Mouse (Mus musculus) hindbrain, embryonic 15.5 days (tissue): ENCODE data around the gene Hspbp1. TPM values are rescaled to one million over a fixed set of nuclear protein-coding genes. Genes with fewer than 3 reads are reported as not detected.

Experiments
- ATAC-seq: fragments of 200-750 bp; cut with Nextera tagmentation; 2 replicates; pipeline ENCODE4 v1.8.0; 2017; ENCODE audit warnings: low read depth, moderate number of reproducible peaks, moderate TSS enrichment; ENCODE audit not compliant: low FRiP score
- H3K27ac ChIP-seq: fragments of 300-500 bp; sonication (generic); replicated peaks from 2 replicates; pipeline ENCODE4 v1.5.1; 2015; ENCODE audit warnings: mild to moderate bottlenecking, inconsistent platforms
- H3K27me3 ChIP-seq: fragments of 300-500 bp; sonication (generic); 2 replicates; pipeline ENCODE4 v1.6.1; 2015; ENCODE audit warnings: control low read depth, inconsistent platforms
- H3K36me3 ChIP-seq: fragments of 300-500 bp; sonication (generic); 2 replicates; pipeline ENCODE4 v1.6.1; 2015; ENCODE audit warnings: control low read depth, inconsistent platforms
- H3K4me1 ChIP-seq: fragments of 300-500 bp; sonication (generic); replicated peaks from 2 replicates; pipeline ENCODE4 v1.6.1; 2015; ENCODE audit warnings: control low read depth, inconsistent platforms
- H3K4me2 ChIP-seq: fragments of 300-500 bp; sonication (generic); 2 replicates; pipeline ENCODE4 v1.6.1; 2015; ENCODE audit warnings: moderate library complexity, mild to moderate bottlenecking, inconsistent platforms
- H3K4me3 ChIP-seq: fragments of 300-500 bp; sonication (generic); 2 replicates; pipeline ENCODE4 v1.5.1; 2015; ENCODE audit warnings: mild to moderate bottlenecking, inconsistent platforms
- H3K9ac ChIP-seq: fragments of 300-500 bp; sonication (generic); 2 replicates; pipeline ENCODE4 v1.6.1; 2015; ENCODE audit warnings: inconsistent platforms
- H3K9me3 ChIP-seq: fragments of 300-500 bp; sonication (generic); 2 replicates; pipeline ENCODE4 v1.6.1; 2016; ENCODE audit warnings: control low read depth, inconsistent platforms
- WGBS: fragments of 180-500 bp; shearing (Covaris S2); methylation state at CpG from one replicate; pipeline ENCODE4 v1.1.7; 2015; 5-methylcytosine and 5-hydroxymethylcytosine counted together
- polyA plus RNA-seq: library from polyadenylated mRNA; unstranded; fragments of >200 nt; fragmentation: Nextera tagmentation; extraction: Ambion mirVana; gene quantifications from 2 replicates; pipeline ENCODE4 v1.2.1, GENCODE M21; 2015

The Hspbp1 gene
- polyA plus RNA-seq, 1 experiment from 2014 or later = 171 TPM

DNA sequence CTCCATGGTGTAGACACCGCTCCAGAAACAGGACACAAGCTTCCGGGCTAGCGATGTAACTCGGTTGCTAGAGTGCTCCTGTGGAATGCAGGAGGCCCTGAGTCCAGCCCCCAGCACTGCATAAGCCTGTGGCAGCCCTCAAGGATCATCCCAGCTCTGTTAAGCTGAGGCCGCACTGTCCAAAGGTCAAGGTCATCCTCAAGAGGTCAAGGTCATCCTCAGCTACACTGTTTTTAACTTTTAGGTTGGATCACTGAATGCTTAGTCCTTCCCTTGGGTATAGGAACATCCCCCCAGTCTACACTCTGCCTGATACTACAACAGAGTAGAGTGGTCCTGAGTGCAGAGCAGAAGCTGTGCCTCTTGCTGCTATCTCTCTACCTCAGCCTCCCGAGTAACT lies 8.1 kb upstream of the Hspbp1 start:
- no peaks in the 10 kb centered on the region for H3K9me3 ChIP-seq
- no peak overlapping the region for H3K4me3 ChIP-seq
- no peak for ATAC-seq
- peaks cover 16% of the 10 kb centered on the region for H3K4me1 ChIP-seq
- H3K27me3 ChIP-seq = no peaks in the 10 kb centered on the region
- H3K4me2 ChIP-seq = no peak overlapping the region
- peaks cover 45% of the 10 kb centered on the region for H3K36me3 ChIP-seq
- no peak overlapping the region for H3K9ac ChIP-seq
- 77% methylated on average over 6 of the region's 6 CpGs for WGBS
- no peak overlapping the region for H3K27ac ChIP-seq

DNA sequence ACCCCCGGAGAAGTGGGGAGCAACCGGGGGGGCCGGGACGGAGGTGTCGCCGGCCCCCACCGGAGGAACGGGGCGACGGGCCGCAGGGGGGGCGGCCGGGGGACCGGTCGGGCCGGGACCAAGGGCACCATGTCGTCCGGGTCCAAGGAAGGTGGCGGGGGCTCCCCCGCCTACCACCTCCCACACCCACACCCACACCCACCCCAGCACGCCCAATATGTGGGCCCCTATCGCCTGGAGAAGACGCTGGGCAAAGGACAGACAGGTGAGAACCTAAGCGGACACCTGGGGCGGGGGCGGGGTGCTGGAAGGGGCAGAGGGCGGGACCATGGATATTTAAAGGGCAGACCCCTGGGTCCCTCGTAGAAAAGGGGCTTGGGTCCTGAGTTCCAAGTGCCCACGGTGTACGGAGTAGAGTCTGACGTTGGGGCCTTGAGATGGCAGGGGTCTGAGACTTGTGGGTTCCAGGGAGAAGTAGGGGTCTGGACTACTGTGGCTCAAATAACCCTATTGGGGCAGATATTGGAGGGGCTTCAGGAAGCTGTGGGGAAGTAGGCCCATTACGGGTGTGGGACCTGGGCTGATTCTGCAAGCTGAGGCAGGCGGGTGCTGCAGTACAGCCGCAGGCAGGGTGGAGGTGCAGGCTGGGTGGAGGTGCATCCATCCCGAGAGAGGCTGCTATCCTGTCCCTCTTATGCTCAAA lies 6.2 kb upstream of the Hspbp1 start:
- Histone ChIP-seq H3K27me3 (no peaks in the 10 kb centered on the region), H3K36me3 (peaks cover 31% of the 10 kb centered on the region), H3K9me3 (no peaks in the 10 kb centered on the region), H3K9ac (peak overlapping the region; percentile 100), H3K4me2 (peak overlapping the region; percentile 69), H3K4me1 (peaks cover 16% of the 10 kb centered on the region), H3K27ac (peak overlapping the region; percentile 93), H3K4me3 (peak overlapping the region; percentile 87)
- WGBS = 3% methylated on average over 19 of the region's 35 CpGs
- ATAC-seq = peak; percentile 49

DNA sequence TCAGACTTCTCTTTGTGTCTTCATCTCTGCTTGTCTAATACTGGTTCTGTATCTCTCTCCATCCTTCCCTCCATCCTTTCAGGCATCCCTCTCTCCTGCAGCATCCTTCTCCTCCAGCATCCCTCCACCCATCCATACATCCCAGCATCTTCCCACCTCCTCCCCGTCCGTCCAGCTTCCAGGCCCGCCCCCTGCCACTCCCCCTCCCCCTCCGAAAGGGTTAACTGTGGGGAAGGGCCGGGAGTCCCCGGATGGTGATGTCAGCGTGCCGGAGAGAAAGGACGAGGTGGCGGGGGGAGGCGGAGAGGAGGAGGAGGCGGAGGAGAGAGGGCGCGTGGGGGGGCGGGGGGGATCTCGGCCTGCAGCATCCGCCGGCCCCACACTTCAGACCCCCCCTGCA lies 5.5 kb upstream of the Hspbp1 start, which contains the start of gene Brsk1:
Gene Brsk1, plus strand, starts transcription at position 218 of the 400 bp plus-strand sequence.
- Histone ChIP-seq H3K9ac (peak within 1 kb of the TSS; percentile 100), H3K4me3 (peak within 1 kb of the TSS; percentile 87), H3K9me3 (no peaks in the 10 kb centered on the region), H3K27ac (peak within 1 kb of the TSS; percentile 93), H3K4me2 (peak within 1 kb of the TSS; percentile 69), H3K4me1 (peaks cover 16% of the 10 kb centered on the region), H3K27me3 (no peaks in the 10 kb centered on the region), H3K36me3 (peaks cover 24% of the 10 kb centered on the region)
- 2% methylated on average over 4 of the region's 18 CpGs for WGBS
- ATAC-seq = peak; percentile 91

DNA sequence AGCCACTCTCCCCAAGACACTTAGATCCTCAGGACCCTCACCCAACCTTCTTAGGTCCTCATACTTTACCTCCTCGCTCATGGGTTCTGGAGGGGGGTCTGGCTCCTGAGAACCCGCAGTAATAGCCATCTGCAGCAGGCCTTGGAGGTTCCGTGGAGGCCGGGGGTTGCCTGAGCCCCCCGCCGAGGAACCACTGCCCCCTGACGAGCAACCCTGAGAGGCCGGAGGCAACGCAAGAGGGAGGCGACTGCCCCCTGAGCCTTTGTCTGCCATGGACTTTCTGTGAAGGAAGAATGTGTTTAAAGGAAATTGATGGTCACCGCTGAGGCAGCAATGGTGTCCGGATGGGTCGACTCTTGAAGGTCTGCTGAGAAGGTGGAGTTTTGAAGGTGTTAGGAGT lies 665 bp downstream of the Hspbp1 start:
- Histone ChIP-seq H3K9ac (peak overlapping the region; percentile 60), H3K27ac (peak overlapping the region; percentile 79), H3K4me1 (peaks cover 15% of the 10 kb centered on the region), H3K9me3 (no peaks in the 10 kb centered on the region), H3K4me2 (peak overlapping the region; percentile 88), H3K27me3 (no peaks in the 10 kb centered on the region), H3K36me3 (peaks cover 22% of the 10 kb centered on the region), H3K4me3 (peak overlapping the region; percentile 75)
- 2% methylated on average over 13 of the region's 13 CpGs for WGBS
- peak; percentile 0; the same call in 1 of the 2 replicates for ATAC-seq

DNA sequence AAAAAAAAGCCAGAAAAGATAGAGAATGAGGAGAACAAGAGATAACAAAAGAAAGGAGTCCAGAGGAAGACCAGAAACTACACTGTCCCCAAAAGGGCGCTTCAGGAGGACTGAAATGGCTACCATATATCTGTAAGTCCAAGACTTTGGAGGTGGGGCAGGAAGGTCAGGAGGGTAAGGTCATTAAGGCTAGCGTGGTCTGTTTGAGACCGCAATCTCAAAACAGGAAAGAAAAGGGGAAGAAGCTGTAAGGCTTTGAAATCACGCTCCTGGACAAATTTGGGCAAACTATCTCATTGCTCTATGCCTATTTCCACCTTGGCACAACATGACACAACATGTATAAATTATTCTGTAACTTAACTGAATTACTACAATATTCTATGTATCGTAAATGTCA lies 1.6 kb downstream of the Hspbp1 start:
- peaks cover 15% of the 10 kb centered on the region for H3K4me1 ChIP-seq
- WGBS = 97% methylated on average over 5 of the region's 5 CpGs
- H3K27ac ChIP-seq = no peak overlapping the region
- no peak for ATAC-seq
- H3K36me3 ChIP-seq = peaks cover 26% of the 10 kb centered on the region
- H3K9ac ChIP-seq = no peak overlapping the region
- H3K27me3 ChIP-seq = no peaks in the 10 kb centered on the region
- H3K4me2 ChIP-seq = no peak overlapping the region
- H3K4me3 ChIP-seq = no peak overlapping the region
- H3K9me3 ChIP-seq = no peaks in the 10 kb centered on the region

DNA sequence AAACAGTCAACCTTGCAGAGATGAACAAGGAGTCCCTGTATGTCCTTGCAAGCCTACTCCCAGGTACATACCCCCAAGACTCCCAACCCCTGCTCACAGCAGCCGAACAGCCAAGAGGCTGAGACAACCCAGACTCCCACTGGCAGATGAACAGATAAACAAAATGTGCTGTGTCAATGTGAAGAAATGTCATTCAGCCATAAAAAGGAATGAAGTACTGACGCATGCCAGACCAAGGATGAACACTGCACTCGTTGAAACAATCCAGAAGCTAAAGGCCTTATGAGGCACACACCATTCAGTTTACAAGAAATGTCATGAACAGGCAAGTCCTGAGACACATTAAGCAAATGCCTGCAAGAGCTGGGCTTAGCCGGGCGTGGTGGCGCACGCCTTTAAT lies 9.7 kb downstream of the Hspbp1 start:
- 95% methylated on average over 7 of the region's 7 CpGs for WGBS
- Histone ChIP-seq H3K27ac (no peak overlapping the region), H3K9me3 (no peaks in the 10 kb centered on the region), H3K4me1 (no peaks in the 10 kb centered on the region), H3K4me2 (no peak overlapping the region), H3K9ac (no peak overlapping the region), H3K4me3 (no peak overlapping the region), H3K27me3 (no peaks in the 10 kb centered on the region), H3K36me3 (peaks cover 49% of the 10 kb centered on the region)
- no peak for ATAC-seq

DNA sequence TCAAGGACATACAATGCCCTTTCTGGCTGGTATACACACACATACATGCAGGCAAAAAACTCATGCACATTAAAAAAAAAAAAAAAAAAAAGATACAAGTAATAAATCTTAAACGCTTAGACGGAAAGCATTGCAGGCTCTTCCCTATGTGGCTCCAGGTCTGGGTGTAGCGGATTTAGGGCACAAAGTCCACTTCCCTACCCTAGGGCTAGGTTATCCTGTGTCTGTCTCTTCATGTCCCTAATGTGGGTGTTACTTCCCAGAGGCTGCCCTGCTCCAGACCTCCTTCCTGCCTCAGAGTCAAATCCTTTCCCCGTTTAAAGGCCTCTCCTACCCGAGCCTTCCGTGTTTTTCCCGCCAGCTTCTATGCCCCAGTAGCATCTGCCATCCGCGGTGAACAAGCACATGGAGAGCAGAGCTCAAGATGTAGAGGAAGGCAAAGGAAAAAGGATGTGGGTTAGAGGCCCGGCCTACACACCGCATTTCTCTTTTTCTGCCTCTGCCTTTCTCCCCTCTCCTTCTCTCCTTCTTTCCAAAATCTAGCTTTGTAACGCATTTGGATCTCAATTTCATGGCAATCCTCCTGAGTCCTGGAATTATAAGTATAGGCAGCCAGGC lies 10.6 kb downstream of the Hspbp1 start:
- no peaks in the 10 kb centered on the region for H3K4me1 ChIP-seq
- peaks cover 47% of the 10 kb centered on the region for H3K36me3 ChIP-seq
- no peaks in the 10 kb centered on the region for H3K9me3 ChIP-seq
- ATAC-seq = no peak
- no peaks in the 10 kb centered on the region for H3K27me3 ChIP-seq
- H3K9ac ChIP-seq = no peak overlapping the region
- WGBS = 93% methylated on average over 12 of the region's 12 CpGs
- no peak overlapping the region for H3K4me3 ChIP-seq
- no peak overlapping the region for H3K4me2 ChIP-seq
- no peak overlapping the region for H3K27ac ChIP-seq

DNA sequence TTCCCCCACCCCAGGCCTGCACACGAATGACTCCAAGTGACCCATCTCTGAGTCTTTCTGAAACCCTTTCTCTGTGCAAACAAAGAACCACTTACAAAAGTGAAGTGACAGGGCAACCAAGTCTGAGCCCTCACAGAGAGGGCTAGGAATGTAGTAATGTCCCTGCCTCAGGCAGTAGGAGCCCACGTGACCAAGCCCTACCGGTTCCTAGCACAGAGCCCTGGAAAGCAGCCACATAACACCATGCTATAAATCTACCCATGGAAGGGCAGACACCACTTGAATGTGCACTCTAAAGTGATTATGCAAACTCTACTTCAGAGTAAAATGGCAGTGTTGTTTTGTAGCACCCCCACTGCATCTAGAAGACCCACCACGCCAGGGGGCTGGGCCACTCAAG lies 12.9 kb downstream of the Hspbp1 start:
- no peak overlapping the region for H3K27ac ChIP-seq
- no peak for ATAC-seq
- H3K9me3 ChIP-seq = no peaks in the 10 kb centered on the region
- no peak overlapping the region for H3K4me3 ChIP-seq
- H3K4me1 ChIP-seq = no peaks in the 10 kb centered on the region
- H3K27me3 ChIP-seq = no peaks in the 10 kb centered on the region
- no peak overlapping the region for H3K9ac ChIP-seq
- 74% methylated on average over 4 of the region's 4 CpGs for WGBS
- H3K4me2 ChIP-seq = no peak overlapping the region
- H3K36me3 ChIP-seq = peaks cover 49% of the 10 kb centered on the region

DNA sequence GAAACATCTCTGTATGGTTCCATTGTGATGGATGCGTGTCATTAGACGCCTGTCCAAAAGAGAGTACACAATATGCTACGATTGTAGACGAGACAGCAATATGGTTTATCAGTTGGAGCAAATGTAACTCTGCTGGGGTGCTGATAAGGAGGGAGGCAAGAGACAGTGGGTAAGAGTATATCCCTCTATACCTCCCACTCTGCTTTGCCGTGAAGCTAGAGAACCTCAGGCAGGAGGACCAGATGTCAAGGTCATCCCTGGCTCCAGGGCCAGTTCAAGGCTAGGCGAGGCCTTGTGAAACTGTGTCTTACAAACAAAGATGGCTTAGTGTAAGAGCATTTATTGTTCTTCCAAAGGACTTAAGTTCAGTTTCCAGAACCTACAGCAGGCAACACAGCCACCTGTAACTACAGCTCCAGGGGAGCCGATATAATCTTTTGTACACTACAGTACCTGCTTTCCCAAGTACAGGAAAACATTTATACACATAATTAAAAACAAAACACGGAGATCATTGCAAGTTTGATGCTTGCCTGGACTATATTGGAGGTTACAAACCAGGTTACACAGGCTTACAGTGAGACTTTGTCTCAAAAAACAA lies 14.1 kb downstream of the Hspbp1 start:
- Histone ChIP-seq H3K4me2 (no peak overlapping the region), H3K27me3 (no peaks in the 10 kb centered on the region), H3K36me3 (peaks cover 55% of the 10 kb centered on the region), H3K4me1 (no peaks in the 10 kb centered on the region), H3K9me3 (no peaks in the 10 kb centered on the region), H3K4me3 (no peak overlapping the region), H3K9ac (no peak overlapping the region), H3K27ac (no peak overlapping the region)
- no peak for ATAC-seq
- WGBS = 93% methylated on average over 8 of the region's 8 CpGs

DNA sequence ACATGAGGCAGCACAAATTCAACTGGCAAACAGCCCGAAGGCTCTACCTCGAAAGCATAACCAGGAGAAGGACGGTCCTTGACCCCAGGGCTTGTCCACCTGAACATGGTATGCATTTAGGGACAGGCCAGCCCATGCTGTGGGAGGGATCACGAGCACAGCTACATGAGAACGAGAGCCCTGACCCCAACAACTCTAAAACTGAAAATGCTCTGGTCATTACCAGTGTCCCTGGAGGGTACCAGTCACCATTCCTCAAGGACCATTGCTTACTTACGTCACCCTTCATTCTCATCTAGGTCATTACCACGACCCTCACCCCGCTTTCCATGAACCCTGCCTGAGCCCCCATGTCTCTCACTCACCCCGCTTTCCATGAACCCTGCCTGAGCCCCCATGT lies 15.7 kb downstream of the Hspbp1 start:
- WGBS = 97% methylated on average over 9 of the region's 9 CpGs
- Histone ChIP-seq H3K4me1 (no peaks in the 10 kb centered on the region), H3K4me3 (no peak overlapping the region), H3K9ac (no peak overlapping the region), H3K36me3 (peaks cover 53% of the 10 kb centered on the region), H3K4me2 (no peak overlapping the region), H3K27ac (no peak overlapping the region), H3K9me3 (no peaks in the 10 kb centered on the region), H3K27me3 (no peaks in the 10 kb centered on the region)
- ATAC-seq = no peak

DNA sequence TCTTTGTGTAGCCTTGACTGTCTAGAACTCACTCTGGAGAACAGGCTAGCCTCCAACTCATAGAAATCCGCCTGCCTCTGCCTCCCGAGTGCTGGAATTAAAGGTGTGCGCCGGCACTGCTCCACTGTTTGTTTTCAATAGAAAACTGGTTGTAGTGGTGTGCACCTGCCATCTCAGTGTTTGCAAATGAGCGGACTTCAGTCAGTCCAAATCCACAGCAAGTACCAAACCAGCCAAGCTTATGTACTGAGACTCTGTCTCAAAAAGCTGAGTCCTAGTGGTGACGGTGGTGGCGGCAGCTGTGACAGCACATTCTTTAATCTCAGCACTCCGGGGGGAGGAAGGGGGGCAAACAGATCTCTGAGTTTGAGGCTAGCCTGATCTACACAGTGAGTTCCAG lies 16.4 kb downstream of the Hspbp1 start:
- 97% methylated on average over 8 of the region's 8 CpGs for WGBS
- no peak overlapping the region for H3K4me3 ChIP-seq
- ATAC-seq = no peak
- H3K9ac ChIP-seq = no peak overlapping the region
- no peaks in the 10 kb centered on the region for H3K27me3 ChIP-seq
- no peaks in the 10 kb centered on the region for H3K4me1 ChIP-seq
- H3K36me3 ChIP-seq = peaks cover 55% of the 10 kb centered on the region
- no peaks in the 10 kb centered on the region for H3K9me3 ChIP-seq
- H3K27ac ChIP-seq = no peak overlapping the region
- H3K4me2 ChIP-seq = no peak overlapping the region

DNA sequence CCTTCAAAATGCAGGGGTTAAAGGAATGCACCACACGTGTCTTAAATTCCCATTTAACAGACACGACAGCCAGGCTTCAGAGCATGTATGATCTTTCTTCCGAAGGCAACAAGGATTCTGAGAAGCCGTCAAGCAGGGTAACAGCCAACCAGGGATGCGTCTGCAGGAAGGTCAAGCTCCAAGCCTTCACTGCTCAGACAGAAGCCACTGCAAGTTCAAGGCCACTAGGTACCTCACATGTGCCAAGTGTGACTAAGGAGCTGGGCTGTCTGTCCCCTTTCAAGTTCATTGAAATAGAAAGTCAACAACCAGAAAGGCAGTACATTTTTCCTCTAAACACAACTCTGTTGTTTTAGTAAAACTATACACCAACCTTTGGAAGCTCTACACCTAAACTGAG lies 18.0 kb downstream of the Hspbp1 start:
- H3K4me3 ChIP-seq = no peak overlapping the region
- H3K27ac ChIP-seq = no peak overlapping the region
- H3K36me3 ChIP-seq = peaks cover 57% of the 10 kb centered on the region
- no peaks in the 10 kb centered on the region for H3K9me3 ChIP-seq
- 97% methylated on average over 5 of the region's 5 CpGs for WGBS
- ATAC-seq = no peak
- no peak overlapping the region for H3K4me2 ChIP-seq
- H3K27me3 ChIP-seq = no peaks in the 10 kb centered on the region
- no peak overlapping the region for H3K9ac ChIP-seq
- H3K4me1 ChIP-seq = no peaks in the 10 kb centered on the region
